Mouse (Mus musculus) sigmoid colon, adult 10 weeks (tissue): ENCODE measurements around the gene Plekhh2. TPM values are rescaled to one million over a fixed set of nuclear protein-coding genes. Genes with fewer than 3 reads are reported as not detected.

Source experiments
- polyA plus RNA-seq: library from polyadenylated mRNA; stranded (reverse); fragments of 350-450 nt; fragmentation: Illumina TruSeq; extraction: RNeasy Lipid Tissue Mini Kit (QIAGEN cat#74804); gene quantifications from one replicate; pipeline ENCODE4 v1.2.3, GENCODE M21; 2014; ENCODE audit warnings: low read depth, low replicate concordance

Gene Plekhh2
- 9.7 TPM for polyA plus RNA-seq

DNA sequence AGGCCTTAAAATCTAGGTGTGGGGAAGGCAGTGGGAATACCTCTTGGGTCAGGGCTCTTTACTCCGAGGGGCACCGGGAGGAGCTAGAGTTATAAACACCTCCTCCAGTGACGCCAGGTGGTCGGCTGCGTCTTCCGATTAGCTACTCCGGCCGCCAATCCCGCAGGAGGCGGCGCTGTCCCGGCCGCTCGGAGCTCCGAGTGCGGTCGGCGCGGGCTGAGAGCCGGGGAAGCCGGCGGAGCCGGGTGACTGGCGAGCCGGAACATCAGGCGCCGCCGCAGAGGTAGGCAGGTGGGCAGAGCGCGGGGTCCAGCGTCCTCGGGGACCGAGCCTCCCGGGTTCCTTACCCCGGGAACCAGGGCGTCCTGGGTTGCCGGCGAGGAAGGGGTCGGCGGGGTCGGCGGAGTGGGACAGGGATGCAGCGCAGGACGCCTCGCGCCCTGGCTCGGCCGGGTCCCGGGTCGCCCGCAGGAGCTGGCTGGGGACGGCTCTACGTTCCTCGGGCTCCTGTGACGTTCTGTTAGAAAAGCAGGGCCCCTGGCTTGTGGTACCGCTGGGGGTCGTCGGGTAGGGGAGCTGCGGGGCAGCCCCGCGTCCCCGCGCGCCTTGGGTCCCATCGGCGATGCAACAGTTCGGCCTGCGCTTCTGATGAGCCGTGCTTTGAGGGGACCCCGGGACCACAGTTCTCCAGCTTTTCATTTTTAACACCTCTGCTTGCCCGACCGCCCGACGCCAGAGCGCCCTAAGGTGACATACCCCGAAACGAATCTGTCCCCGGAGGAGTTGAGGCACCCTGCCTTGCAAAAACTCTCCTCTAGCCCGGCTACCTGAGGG, at the start of gene Plekhh2:
Gene Plekhh2, plus strand, starts transcription at position 214 of the 834 bp plus-strand sequence.

DNA sequence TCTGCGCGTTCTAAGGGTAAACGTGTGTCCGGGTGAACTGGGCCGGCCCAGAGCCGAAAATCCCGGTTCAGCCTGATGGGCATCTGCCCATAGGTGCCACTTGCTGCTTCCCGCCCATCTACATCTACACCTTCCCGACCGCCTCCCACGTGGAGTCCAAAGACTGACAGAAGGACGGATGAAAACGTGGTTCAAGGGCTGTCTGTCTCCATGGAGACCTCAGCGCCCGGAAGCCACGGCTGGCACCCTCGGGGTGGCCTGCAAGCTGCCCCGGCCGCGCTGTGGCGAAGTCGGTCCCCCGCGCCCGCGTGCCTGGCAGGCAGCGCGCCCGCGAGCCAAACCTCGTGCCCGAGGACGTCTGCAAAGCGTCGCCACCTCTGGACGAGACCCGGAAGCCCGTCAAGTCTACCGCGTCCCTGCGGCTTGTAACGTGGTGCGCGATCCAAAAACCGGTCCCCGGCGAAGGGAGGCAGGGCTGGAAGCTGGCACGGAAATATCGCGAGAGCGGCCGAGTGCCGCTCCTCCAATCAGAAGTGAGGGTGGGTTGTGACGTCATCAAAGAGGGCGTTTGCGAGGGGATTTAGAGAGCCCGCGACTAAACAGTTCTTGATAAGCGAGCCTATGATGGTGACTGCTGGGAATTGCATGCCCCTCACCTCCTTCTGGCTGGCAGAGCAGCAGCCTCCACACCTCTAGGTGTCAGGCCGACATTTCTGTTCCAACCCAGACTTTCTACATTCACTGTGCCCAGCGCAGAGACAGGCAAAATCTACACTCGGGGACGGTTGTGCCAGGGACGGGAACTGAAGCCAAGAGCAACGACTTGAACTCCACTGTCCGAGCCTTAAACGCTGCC, 45.7 kb upstream of the Plekhh2 start, which contains the start of gene Thada:
Gene Thada, minus strand, starts transcription at position 453 of the 856 bp plus-strand sequence.

DNA sequence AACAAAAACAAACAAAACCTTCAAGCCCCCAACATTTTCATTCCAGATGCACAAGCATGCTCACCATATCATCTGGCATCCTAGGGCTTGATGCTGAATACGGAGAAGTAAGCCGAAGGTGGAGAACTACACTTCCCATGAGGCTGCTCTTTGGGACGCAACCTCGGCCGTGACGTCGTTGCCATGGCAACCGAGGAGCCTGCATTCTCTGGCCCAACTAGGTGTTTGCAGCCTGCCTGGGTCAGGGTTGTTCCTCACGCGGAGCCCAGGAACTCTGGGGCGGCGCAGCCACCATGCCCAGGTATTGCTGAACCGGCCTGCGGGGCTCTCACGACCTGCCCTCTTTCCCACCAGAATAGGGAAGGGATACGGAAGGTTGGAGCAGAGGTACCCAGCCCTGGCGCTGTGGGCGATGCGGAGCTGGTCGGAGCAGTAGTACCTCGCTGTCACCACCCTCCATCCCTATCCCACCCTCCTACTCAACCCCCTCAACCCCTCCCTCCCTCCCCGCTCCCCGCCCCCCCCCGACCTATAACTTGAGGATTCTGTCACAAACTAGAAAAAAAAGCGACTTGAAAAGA, 114.7 kb downstream of the Plekhh2 start, which contains the start of gene Dync2li1:
Gene Dync2li1, plus strand, starts transcription at position 221 of the 581 bp plus-strand sequence.

Other genes with a start within 250 kb of the Plekhh2 start
- 5.8 TPM for gene Thada, start 45.7 kb upstream of the Plekhh2 start, polyA plus RNA-seq
- gene Dync2li1, start 114.6 kb downstream of the Plekhh2 start, polyA plus RNA-seq, result 8.3 TPM
- 1.7 TPM for gene Abcg8, start 164.4 kb downstream of the Plekhh2 start, polyA plus RNA-seq
- 7.4 TPM for gene Abcg5, start 171.1 kb downstream of the Plekhh2 start, polyA plus RNA-seq